Mouse (Mus musculus) WW6 (cell line): ENCODE data around the gene Rhox4a2.
"Not testable (repeated sequence)": the region's sequence is repeated elsewhere in the genome, so short reads cannot be mapped to it uniquely, and the experiment has no call there.

ENCODE experiments used
- DNase-seq: peaks from one replicate; pipeline ENCODE4 v3.0.0-alpha.2; 2013; ENCODE audit warnings: low read depth, low spot score

The Rhox4a2 gene

GRCm38 (mm10) chrX:37390548-37390947, at the start of gene Rhox4a2:
TSS of gene Rhox4a2 (plus strand) at chrX:37390848.
- DNase-seq, result not testable (repeated sequence)

GRCm38 (mm10) chrX:37379728-37380127, 10.9 kb upstream of the Rhox4a2 start, which contains the start of gene Rhox3a2:
TSS of gene Rhox3a2 (plus strand) at chrX:37380028.
- DNase-seq, result not testable (repeated sequence)

GRCm38 (mm10) chrX:37411767-37412166, 21.1 kb downstream of the Rhox4a2 start, which contains the start of gene Rhox2b:
TSS of gene Rhox2b (plus strand) at chrX:37412067.
- not testable (repeated sequence) for DNase-seq

- DNase-seq, result not testable (repeated sequence)
These were observed 41.5 kb downstream of the Rhox4a2 start, which contains the start of gene Rhox4b for GRCm38 (mm10) chrX:37432194-37432593. TSS of gene Rhox4b (plus strand) at chrX:37432494.
